Mouse (Mus musculus) heart, postnatal 0 days (tissue): ENCODE results near the gene Ccl27b.
"Not testable (repeated sequence)": the region's sequence is repeated elsewhere in the genome, so short reads cannot be mapped to it uniquely, and the experiment has no call there.

ENCODE experiments used
- CTCF ChIP-seq: IDR thresholded peaks from 2 replicates; pipeline ENCODE4 v1.5.1; 2016; ENCODE audit warnings: antibody characterized with exemption, control low read depth, low read depth
- EP300 ChIP-seq: IDR thresholded peaks from 2 replicates; pipeline ENCODE4 v1.6.1; 2016; ENCODE audit warnings: antibody characterized with exemption, low read depth

- TF ChIP-seq CTCF, EP300: not testable (repeated sequence)
Observed at GRCm38 (mm10) chr4:42611895-42612294, 43.2 kb upstream of the Ccl27b start, which contains the start of gene Gm10591.
